Comparison of ENCODE assay signal across 19 mouse cellular contexts in the genomic region with DNA sequence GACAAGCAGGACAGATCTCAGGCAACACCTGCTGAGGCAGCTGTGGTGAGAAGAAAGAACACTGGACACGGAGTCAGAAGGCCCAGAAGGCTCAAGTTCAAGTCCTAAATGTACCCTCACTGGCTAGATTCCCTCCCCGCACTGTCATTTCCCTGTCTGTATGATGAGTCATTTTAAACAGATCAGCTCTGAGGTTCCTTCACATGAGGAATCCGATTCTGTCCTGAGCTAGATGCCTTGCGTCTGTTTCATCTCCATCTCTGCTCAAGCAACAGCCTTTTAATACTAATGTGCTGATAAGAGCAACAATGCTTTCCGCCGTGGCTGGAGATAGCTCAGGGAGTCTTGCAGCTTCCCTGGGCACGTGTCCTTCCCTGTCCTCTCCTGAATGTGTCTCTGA. TPM values are rescaled to one million over a fixed set of nuclear protein-coding genes. Genes with fewer than 3 reads are reported as not detected.
A peak's percentile ranks its signal among the peaks of the same experiment; 100 is the strongest.
DNase-seq lines count a peak whose midpoint lies in the region; ATAC-seq and TF ChIP-seq lines count a peak whose summit lies in the region.
"Had no signal": no experiment of that assay in that cellular context is flagged by ENCODE, and none has a peak within 500 bp of the region (broad histone marks: within the 10 kb centered on the region; RNA-seq: fewer than 3 reads in every experiment).

No protein-coding gene starts in this region.

- no peak for TF ChIP-seq EP300 in heart, postnatal 0 days (IDR thresholded peaks at IDR 0.05; ENCODE audit: low read depth)

- H3K27ac ChIP-seq in heart, postnatal 0 days (ENCODE audit: low read depth), result no peak overlapping the region
- peak overlapping the region; percentile 61 for H3K27ac ChIP-seq in midbrain, embryonic 13.5 days
- H3K27ac ChIP-seq in midbrain, postnatal 0 days (ENCODE audit: low read depth, low read length), result no peak overlapping the region; the same call in 1 of the 2 replicates
- H3K27ac ChIP-seq: liver, embryonic 12.5 days had no signal

- 17% methylated on average over 7 of the region's 7 CpGs for WGBS in heart, postnatal 0 days
- 77% methylated on average over 7 of the region's 7 CpGs for WGBS in midbrain, embryonic 13.5 days
- 55% methylated on average over 7 of the region's 7 CpGs for WGBS in midbrain, postnatal 0 days

- H3K9ac ChIP-seq in heart, postnatal 0 days (replicated peaks; ENCODE audit: low read depth, low read length), result no peak overlapping the region
- H3K9ac ChIP-seq in midbrain, embryonic 13.5 days (replicated peaks), result no peak overlapping the region
- no peak overlapping the region for H3K9ac ChIP-seq in midbrain, postnatal 0 days (replicated peaks; ENCODE audit: low read length, poor library complexity, severe bottlenecking)
- H3K9ac ChIP-seq: liver, embryonic 12.5 days had no signal

- ATAC-seq in heart, postnatal 0 days (ENCODE audit: insufficient read depth, low read depth), result no peak
- no peak for ATAC-seq in midbrain, embryonic 13.5 days
- ATAC-seq in midbrain, postnatal 0 days (ENCODE audit: low FRiP score), result no peak
- ATAC-seq: intestine, embryonic 16.5 days; liver, embryonic 12.5 days; lung, postnatal 0 days; Patski had no signal

- no peaks in the 10 kb centered on the region for H3K27me3 ChIP-seq in heart, postnatal 0 days (ENCODE audit: control insufficient read depth, insufficient read depth, low read length)
- H3K27me3 ChIP-seq in midbrain, embryonic 13.5 days, result no peaks in the 10 kb centered on the region
- H3K27me3 ChIP-seq in midbrain, postnatal 0 days (ENCODE audit: insufficient read depth, low read length), result no peaks in the 10 kb centered on the region

- H3K4me3 ChIP-seq in heart, postnatal 0 days (ENCODE audit: low read depth, low read length), result no peak overlapping the region
- H3K4me3 ChIP-seq in midbrain, embryonic 13.5 days (replicated peaks), result no peak overlapping the region
- no peak overlapping the region for H3K4me3 ChIP-seq in midbrain, postnatal 0 days (ENCODE audit: low read depth, low read length)
- H3K4me3 ChIP-seq: erythroblast, embryonic 14.5 days; liver, embryonic 12.5 days had no signal

- no peaks in the 10 kb centered on the region for H3K36me3 ChIP-seq in heart, postnatal 0 days (replicated peaks; ENCODE audit: control insufficient read depth, insufficient read depth, low read length)
- H3K36me3 ChIP-seq in midbrain, embryonic 13.5 days, result peaks cover 8% of the 10 kb centered on the region
- peaks cover 7% of the 10 kb centered on the region; the same call in 1 of the 2 replicates for H3K36me3 ChIP-seq in midbrain, postnatal 0 days (ENCODE audit: insufficient read depth, low read length)
- H3K36me3 ChIP-seq: liver, embryonic 12.5 days had no signal

- DNase-seq in adrenal gland, postnatal 36 days, result peak; percentile 16
- DNase-seq in adrenal gland, postnatal 10 days, result no peak
- peak; percentile 19 for DNase-seq in heart, postnatal 0 days (ENCODE audit: low spot score)
- DNase-seq in heart, adult 11 months, result no peak
- DNase-seq in midbrain, postnatal 0 days (ENCODE audit: low spot score), result no peak
- no peak for DNase-seq in thymus, postnatal 0 days (ENCODE audit: low spot score)
- DNase-seq in thymus, postnatal 4 days, result no peak
- DNase-seq: gastrocnemius, postnatal 25 days; heart, postnatal 14 days; retina, postnatal 1 day; right cerebral cortex, postnatal 4 days; thymus, postnatal 25 days had no signal

- no peaks in the 10 kb centered on the region; the same call in 1 of the 2 replicates for H3K4me1 ChIP-seq in heart, postnatal 0 days (ENCODE audit: control insufficient read depth, insufficient read depth)
- peaks cover 61% of the 10 kb centered on the region for H3K4me1 ChIP-seq in midbrain, embryonic 13.5 days (replicated peaks)
- H3K4me1 ChIP-seq in midbrain, postnatal 0 days (ENCODE audit: insufficient read depth, low read length), result peaks cover 4% of the 10 kb centered on the region; the same call in 1 of the 2 replicates
- H3K4me1 ChIP-seq: liver, embryonic 12.5 days had no signal

- no peak for TF ChIP-seq CTCF in heart, postnatal 0 days (IDR thresholded peaks at IDR 0.05; ENCODE audit: low read depth)
- TF ChIP-seq CTCF in midbrain, postnatal 0 days (IDR thresholded peaks at IDR 0.05), result no peak

- no peaks in the 10 kb centered on the region for H3K9me3 ChIP-seq in heart, postnatal 0 days (replicated peaks; ENCODE audit: control insufficient read depth, low read length)
- H3K9me3 ChIP-seq in midbrain, embryonic 13.5 days, result no peaks in the 10 kb centered on the region
- no peaks in the 10 kb centered on the region for H3K9me3 ChIP-seq in midbrain, postnatal 0 days (ENCODE audit: low read length)
- H3K9me3 ChIP-seq: liver, embryonic 12.5 days had no signal

- H3K4me2 ChIP-seq in heart, postnatal 0 days (ENCODE audit: low read depth, low read length), result no peak overlapping the region
- H3K4me2 ChIP-seq in midbrain, embryonic 13.5 days (replicated peaks), result no peak overlapping the region
- no peak overlapping the region for H3K4me2 ChIP-seq in midbrain, postnatal 0 days (ENCODE audit: low read depth, low read length, poor library complexity, severe bottlenecking)
- H3K4me2 ChIP-seq: liver, embryonic 12.5 days had no signal

RNA-seq across cellular contexts. Expression of gene Cntn2, which starts 22.7 kb away (rescaled TPM):
- not detected for total RNA-seq in adrenal gland, postnatal 36 days (2021)
- total RNA-seq in adrenal gland, postnatal 10 days (2021), result under 1 TPM; 0.42 to 0.58 TPM
- 1.4 and 4.4 TPM in 2 replicates for total RNA-seq in heart, postnatal 0 days (2014; rRNA removed; ENCODE audit: low replicate concordance)
- polyA plus RNA-seq in heart, postnatal 0 days (2015; fragmentation: Nextera tagmentation; extraction: Ambion mirVana), result 0.52 and 1.0 TPM in 2 replicates
- polyA plus RNA-seq in midbrain, embryonic 13.5 days (2015; fragmentation: Nextera tagmentation; extraction: Ambion mirVana), result 63.2 and 90.2 TPM in 2 replicates
- total RNA-seq in midbrain, postnatal 0 days (2014; rRNA removed), result 55.4 and 69.2 TPM in 2 replicates
- polyA plus RNA-seq in midbrain, postnatal 0 days (2015; fragmentation: Nextera tagmentation; extraction: Ambion mirVana), result 14.7 and 15.6 TPM in 2 replicates
- polyA plus RNA-seq in thymus, postnatal 0 days (2015; fragmentation: Nextera tagmentation; extraction: Ambion mirVana), result 0.08 and 0.23 TPM in 2 replicates
- total RNA-seq: megakaryocyte, adult 5-6 weeks had no signal

RNA-seq across cellular contexts. Expression of gene Tmem81, which starts 59.7 kb away (rescaled TPM):
- 1 to 10 TPM; 3.1 to 3.9 TPM for total RNA-seq in adrenal gland, postnatal 36 days (2021)
- 1 to 10 TPM; 2.6 to 3.8 TPM for total RNA-seq in adrenal gland, postnatal 10 days (2021)
- 0.23 and 3.5 TPM in 2 replicates for total RNA-seq in heart, postnatal 0 days (2014; rRNA removed; ENCODE audit: low replicate concordance)
- 0.20 and 0.51 TPM in 2 replicates for polyA plus RNA-seq in heart, postnatal 0 days (2015; fragmentation: Nextera tagmentation; extraction: Ambion mirVana)
- 1.3 TPM in 2 replicates for polyA plus RNA-seq in midbrain, embryonic 13.5 days (2015; fragmentation: Nextera tagmentation; extraction: Ambion mirVana)
- total RNA-seq in midbrain, postnatal 0 days (2014; rRNA removed), result 0.38 and 1.4 TPM in 2 replicates
- 0.81 and 0.96 TPM in 2 replicates for polyA plus RNA-seq in midbrain, postnatal 0 days (2015; fragmentation: Nextera tagmentation; extraction: Ambion mirVana)
- polyA plus RNA-seq in thymus, postnatal 0 days (2015; fragmentation: Nextera tagmentation; extraction: Ambion mirVana), result 1.8 and 2.1 TPM in 2 replicates

Comparison
In these comparisons a context has a peak if more than half of its experiments do, and no peak if none do; other contexts are left out.
1. DNase-seq: peak in adrenal gland, postnatal 36 days (2 of 2) and heart, postnatal 0 days (single experiment); none in adrenal gland, postnatal 10 days (single experiment), heart, adult 11 months (single experiment), midbrain, postnatal 0 days (single experiment), thymus, postnatal 0 days (single experiment) and thymus, postnatal 4 days (single experiment).
2. RNA of gene Cntn2, which starts 22.7 kb away (total RNA-seq): 55.4 to 69.2 TPM in midbrain, postnatal 0 days; 1.4 to 4.4 TPM in heart, postnatal 0 days, 0.42 to 0.58 TPM in adrenal gland, postnatal 10 days and not detected in adrenal gland, postnatal 36 days; every median in the first group is over 10 times any median in the second.